Mouse (Mus musculus): ENCODE data around the gene Unc13b. TPM values are rescaled to one million over a fixed set of nuclear protein-coding genes. Genes with fewer than 3 reads are reported as not detected.

Unc13b gene
- polyA plus RNA-seq, 1 experiment: 4.5 TPM

- Histone ChIP-seq H3K27ac (ENCODE audit: insufficient read depth, low read length) (no peak overlapping the region), H3K4me3 (ENCODE audit: insufficient read depth, low read length) (no peak overlapping the region), H3K4me1 (ENCODE audit: control insufficient read depth, insufficient read depth, low read length) (no peaks in the 10 kb centered on the region)
- TF ChIP-seq CTCF (IDR thresholded peaks at IDR 0.05; ENCODE audit: borderline replicate concordance, insufficient read depth, low read length) (no peak), POLR2A (IDR thresholded peaks at IDR 0.05; ENCODE audit: low read depth, low read length) (no peak)
These were observed 174.7 kb downstream of the Unc13b start for GRCm38 (mm10) chr4:43233489-43233888.

GRCm38 (mm10) chr4:43236898-43237297 is 178.1 kb downstream of the Unc13b start:
- TF ChIP-seq POLR2A (IDR thresholded peaks at IDR 0.05; ENCODE audit: low read depth, low read length) (no peak), CTCF (IDR thresholded peaks at IDR 0.05; ENCODE audit: borderline replicate concordance, insufficient read depth, low read length) (no peak)
- Histone ChIP-seq H3K4me1 (ENCODE audit: control insufficient read depth, insufficient read depth, low read length) (no peaks in the 10 kb centered on the region), H3K4me3 (ENCODE audit: insufficient read depth, low read length) (no peak overlapping the region), H3K27ac (ENCODE audit: insufficient read depth, low read length) (no peak overlapping the region)

- H3K27ac ChIP-seq (ENCODE audit: insufficient read depth, low read length): no peak overlapping the region
- no peaks in the 10 kb centered on the region; the same call in 1 of the 2 replicates for H3K4me1 ChIP-seq (ENCODE audit: control insufficient read depth, insufficient read depth, low read length)
- no peak overlapping the region for H3K4me3 ChIP-seq (ENCODE audit: insufficient read depth, low read length)
- TF ChIP-seq POLR2A (IDR thresholded peaks at IDR 0.05; ENCODE audit: low read depth, low read length) (no peak), CTCF (IDR thresholded peaks at IDR 0.05; ENCODE audit: borderline replicate concordance, insufficient read depth, low read length) (no peak)
These were observed 182.0 kb downstream of the Unc13b start for GRCm38 (mm10) chr4:43240716-43241115.

- no peak overlapping the region for H3K27ac ChIP-seq (ENCODE audit: insufficient read depth, low read length)
- TF ChIP-seq CTCF (IDR thresholded peaks at IDR 0.05; ENCODE audit: borderline replicate concordance, insufficient read depth, low read length): no peak
- no peak for TF ChIP-seq POLR2A (IDR thresholded peaks at IDR 0.05; ENCODE audit: low read depth, low read length)
- peaks cover 5% of the 10 kb centered on the region for H3K4me1 ChIP-seq (ENCODE audit: control insufficient read depth, insufficient read depth, low read length)
- no peak overlapping the region for H3K4me3 ChIP-seq (ENCODE audit: insufficient read depth, low read length)
These were observed 185.3 kb downstream of the Unc13b start for GRCm38 (mm10) chr4:43244022-43244421.

GRCm38 (mm10) chr4:43245776-43246175 is 187.0 kb downstream of the Unc13b start:
- Histone ChIP-seq H3K27ac (ENCODE audit: insufficient read depth, low read length) (no peak overlapping the region), H3K4me3 (ENCODE audit: insufficient read depth, low read length) (no peak overlapping the region), H3K4me1 (ENCODE audit: control insufficient read depth, insufficient read depth, low read length) (peaks cover 7% of the 10 kb centered on the region)
- TF ChIP-seq CTCF (IDR thresholded peaks at IDR 0.05; ENCODE audit: borderline replicate concordance, insufficient read depth, low read length): no peak
- TF ChIP-seq POLR2A (IDR thresholded peaks at IDR 0.05; ENCODE audit: low read depth, low read length): no peak

GRCm38 (mm10) chr4:43248026-43248425 is 189.3 kb downstream of the Unc13b start:
- H3K4me1 ChIP-seq (ENCODE audit: control insufficient read depth, insufficient read depth, low read length): peaks cover 7% of the 10 kb centered on the region
- H3K27ac ChIP-seq (ENCODE audit: insufficient read depth, low read length): no peak overlapping the region
- H3K4me3 ChIP-seq (ENCODE audit: insufficient read depth, low read length): no peak overlapping the region
- TF ChIP-seq POLR2A (IDR thresholded peaks at IDR 0.05; ENCODE audit: low read depth, low read length) (no peak), CTCF (IDR thresholded peaks at IDR 0.05; ENCODE audit: borderline replicate concordance, insufficient read depth, low read length) (no peak)

- H3K4me3 ChIP-seq (ENCODE audit: insufficient read depth, low read length): no peak overlapping the region
- H3K4me1 ChIP-seq (ENCODE audit: control insufficient read depth, insufficient read depth, low read length): peaks cover 7% of the 10 kb centered on the region
- no peak for TF ChIP-seq CTCF (IDR thresholded peaks at IDR 0.05; ENCODE audit: borderline replicate concordance, insufficient read depth, low read length)
- TF ChIP-seq POLR2A (IDR thresholded peaks at IDR 0.05; ENCODE audit: low read depth, low read length): no peak
- H3K27ac ChIP-seq (ENCODE audit: insufficient read depth, low read length): 0 out of 2 replicates have a peak overlapping the region, but pooled peaks have one; percentile 14
These were observed 190.2 kb downstream of the Unc13b start for GRCm38 (mm10) chr4:43248909-43249308.

- TF ChIP-seq CTCF (IDR thresholded peaks at IDR 0.05; ENCODE audit: borderline replicate concordance, insufficient read depth, low read length): no peak
- TF ChIP-seq POLR2A (IDR thresholded peaks at IDR 0.05; ENCODE audit: low read depth, low read length): no peak
- no peak overlapping the region for H3K27ac ChIP-seq (ENCODE audit: insufficient read depth, low read length)
- no peak overlapping the region for H3K4me3 ChIP-seq (ENCODE audit: insufficient read depth, low read length)
- H3K4me1 ChIP-seq (ENCODE audit: control insufficient read depth, insufficient read depth, low read length): peaks cover 5% of the 10 kb centered on the region
These were observed 192.5 kb downstream of the Unc13b start for GRCm38 (mm10) chr4:43251269-43251668.

GRCm38 (mm10) chr4:43257040-43257439 is 198.3 kb downstream of the Unc13b start:
- no peak overlapping the region for H3K27ac ChIP-seq (ENCODE audit: insufficient read depth, low read length)

GRCm38 (mm10) chr4:43258556-43258955 is 199.8 kb downstream of the Unc13b start:
- H3K4me3 ChIP-seq (ENCODE audit: insufficient read depth, low read length): no peak overlapping the region

More at GRCm38 (mm10) chr4:43257040-43257439, 198.3 kb downstream of the Unc13b start:
- H3K4me1 ChIP-seq (ENCODE audit: control insufficient read depth, insufficient read depth, low read length): peaks cover 2% of the 10 kb centered on the region; the same call in 1 of the 2 replicates
- TF ChIP-seq CTCF (IDR thresholded peaks at IDR 0.05; ENCODE audit: borderline replicate concordance, insufficient read depth, low read length) (no peak), POLR2A (IDR thresholded peaks at IDR 0.05; ENCODE audit: low read depth, low read length) (no peak)
- no peak overlapping the region for H3K4me3 ChIP-seq (ENCODE audit: insufficient read depth, low read length)

More at GRCm38 (mm10) chr4:43258556-43258955, 199.8 kb downstream of the Unc13b start:
- Histone ChIP-seq H3K4me1 (ENCODE audit: control insufficient read depth, insufficient read depth, low read length) (peaks cover 2% of the 10 kb centered on the region; the same call in 1 of the 2 replicates), H3K27ac (ENCODE audit: insufficient read depth, low read length) (no peak overlapping the region)
- TF ChIP-seq CTCF (IDR thresholded peaks at IDR 0.05; ENCODE audit: borderline replicate concordance, insufficient read depth, low read length): no peak
- no peak for TF ChIP-seq POLR2A (IDR thresholded peaks at IDR 0.05; ENCODE audit: low read depth, low read length)
